Comparison of ENCODE assay signal across 25 mouse cellular contexts in genomic region chr10:42492027-42492771, GRCm38 (mm10). TPM values are rescaled to one million over a fixed set of nuclear protein-coding genes. Genes with fewer than 3 reads are reported as not detected.
A peak's percentile ranks its signal among the peaks of the same experiment; 100 is the strongest.
DNase-seq lines count a peak whose midpoint lies in the region; ATAC-seq and TF ChIP-seq lines count a peak whose summit lies in the region.
"Had no signal": no experiment of that assay in that cellular context is flagged by ENCODE, and none has a peak within 500 bp of the region (broad histone marks: within the 10 kb centered on the region; RNA-seq: fewer than 3 reads in every experiment).

No protein-coding gene starts in this region.

- no peaks in the 10 kb centered on the region for H3K27me3 ChIP-seq in heart, embryonic 11.5 days (ENCODE audit: control insufficient read depth, insufficient read depth, low read length)
- no peaks in the 10 kb centered on the region for H3K27me3 ChIP-seq in intestine, embryonic 16.5 days (replicated peaks; ENCODE audit: control insufficient read depth, insufficient read depth, low read length)
- no peaks in the 10 kb centered on the region for H3K27me3 ChIP-seq in small intestine, adult 2 months (ENCODE audit: control insufficient read depth, insufficient read depth, low read length)
- H3K27me3 ChIP-seq in forebrain, embryonic 15.5 days = no peaks in the 10 kb centered on the region
- H3K27me3 ChIP-seq: forebrain, embryonic 13.5 days; heart, embryonic 13.5 days had no signal

- ATAC-seq in heart, embryonic 11.5 days (replicated peaks; ENCODE audit: insufficient number of reproducible peaks, low FRiP score, low TSS enrichment) = no peak
- ATAC-seq in intestine, embryonic 16.5 days = peak; percentile 86
- no peak for ATAC-seq in forebrain, embryonic 15.5 days (replicated peaks)
- ATAC-seq: activated CD4-positive, CD25-positive, alpha-beta regulatory T cell, adult 4 months; CD4-positive, CD25-positive, alpha-beta regulatory T cell, adult 4 months; forebrain, embryonic 13.5 days; forebrain, postnatal 0 days; hindbrain, postnatal 0 days; inflammation-experienced regulatory T-cells, adult 6 months had no signal

- no peaks in the 10 kb centered on the region for H3K36me3 ChIP-seq in heart, embryonic 11.5 days (ENCODE audit: control insufficient read depth, insufficient read depth, low read length)
- H3K36me3 ChIP-seq in intestine, embryonic 16.5 days (ENCODE audit: control insufficient read depth, insufficient read depth, low read length) = no peaks in the 10 kb centered on the region
- no peaks in the 10 kb centered on the region for H3K36me3 ChIP-seq in small intestine, adult 2 months (ENCODE audit: control insufficient read depth, insufficient read depth, low read length)
- H3K36me3 ChIP-seq in forebrain, embryonic 15.5 days = no peaks in the 10 kb centered on the region
- H3K36me3 ChIP-seq: forebrain, embryonic 10.5 days; heart, embryonic 13.5 days had no signal

- TF ChIP-seq POLR2A in small intestine, adult 2 months (IDR thresholded peaks at IDR 0.05; ENCODE audit: low read depth, low read length) = no peak

- DNase-seq in heart, adult 18-20 months = no peak
- DNase-seq in NIH3T3 (ENCODE audit: low read depth) = peak; percentile 43
- DNase-seq in lung, postnatal 25 days (ENCODE audit: low spot score) = no peak
- DNase-seq: adrenal gland, adult 8-10 months; adrenal gland, postnatal 25 days; cerebellum, adult 11-12 months; cerebellum, adult 8-10 months; cerebellum, postnatal 14 days; forebrain, postnatal 0 days; gastrocnemius, postnatal 25 days; heart, adult 2 months; heart, postnatal 14 days; heart, postnatal 4 days had no signal

- H3K4me1 ChIP-seq in heart, embryonic 11.5 days (ENCODE audit: control insufficient read depth, insufficient read depth, low read length) = peaks cover 10% of the 10 kb centered on the region
- H3K4me1 ChIP-seq in intestine, embryonic 16.5 days (ENCODE audit: control insufficient read depth, insufficient read depth, low read length) = 0 out of 2 replicates have a peak, but pooled peaks cover 2% of the 10 kb centered on the region
- peaks cover 14% of the 10 kb centered on the region; the same call in 1 of the 2 replicates for H3K4me1 ChIP-seq in small intestine, adult 2 months (ENCODE audit: control insufficient read depth, insufficient read depth, insufficient read length, low read length)
- H3K4me1 ChIP-seq in forebrain, embryonic 15.5 days = no peaks in the 10 kb centered on the region
- H3K4me1 ChIP-seq: forebrain, embryonic 13.5 days had no signal

- no peak overlapping the region for H3K4me3 ChIP-seq in heart, embryonic 11.5 days (ENCODE audit: low read depth, low read length)
- H3K4me3 ChIP-seq in intestine, embryonic 16.5 days (ENCODE audit: low read length) = no peak overlapping the region
- H3K4me3 ChIP-seq in small intestine, adult 2 months (ENCODE audit: low read depth, low read length) = no peak overlapping the region
- H3K4me3 ChIP-seq in forebrain, embryonic 15.5 days = no peak overlapping the region
- H3K4me3 ChIP-seq: forebrain, embryonic 10.5 days; forebrain, embryonic 13.5 days; heart, adult 2 months; heart, embryonic 13.5 days had no signal

- H3K9me3 ChIP-seq in heart, embryonic 11.5 days (replicated peaks; ENCODE audit: control insufficient read depth, low read length) = no peaks in the 10 kb centered on the region
- H3K9me3 ChIP-seq in intestine, embryonic 16.5 days (ENCODE audit: control insufficient read depth, low read length) = no peaks in the 10 kb centered on the region
- H3K9me3 ChIP-seq in forebrain, embryonic 15.5 days = no peaks in the 10 kb centered on the region
- H3K9me3 ChIP-seq: forebrain, embryonic 10.5 days; forebrain, embryonic 13.5 days; heart, embryonic 13.5 days had no signal

- H3K27ac ChIP-seq in heart, embryonic 11.5 days (ENCODE audit: low read depth, low read length) = peak overlapping the region; percentile 62; the same call in 1 of the 2 replicates
- peak overlapping the region; percentile 71 for H3K27ac ChIP-seq in intestine, embryonic 16.5 days (ENCODE audit: low read length)
- peak overlapping the region; percentile 63; the same call in 1 of the 2 replicates for H3K27ac ChIP-seq in small intestine, adult 2 months (ENCODE audit: insufficient read depth, low read depth, low read length)
- no peak overlapping the region for H3K27ac ChIP-seq in forebrain, embryonic 15.5 days (replicated peaks)
- H3K27ac ChIP-seq: forebrain, embryonic 10.5 days; forebrain, embryonic 13.5 days; heart, adult 2 months; hindbrain, embryonic 14.5 days; hindbrain, postnatal 0 days had no signal

- no peak overlapping the region for H3K4me2 ChIP-seq in heart, embryonic 11.5 days
- H3K4me2 ChIP-seq in intestine, embryonic 16.5 days (ENCODE audit: low read depth, low read length) = no peak overlapping the region
- H3K4me2 ChIP-seq in forebrain, embryonic 15.5 days (replicated peaks) = no peak overlapping the region
- H3K4me2 ChIP-seq: forebrain, embryonic 13.5 days; hindbrain, embryonic 14.5 days had no signal

- 79% methylated on average over 10 of the region's 10 CpGs for WGBS in heart, embryonic 11.5 days (ENCODE audit: insufficient replicate concordance)
- 67% methylated on average over 10 of the region's 10 CpGs for WGBS in intestine, embryonic 16.5 days
- 29% methylated on average over 10 of the region's 10 CpGs for WGBS in small intestine, adult 2 months
- 89% methylated on average over 10 of the region's 10 CpGs for WGBS in forebrain, embryonic 15.5 days

- no peak for TF ChIP-seq CTCF in small intestine, adult 2 months (IDR thresholded peaks at IDR 0.05; ENCODE audit: extremely low read depth, insufficient read length, insufficient replicate concordance, low read depth, low read length)

- no peak overlapping the region for H3K9ac ChIP-seq in heart, embryonic 11.5 days (ENCODE audit: low read depth, low read length)
- no peak overlapping the region for H3K9ac ChIP-seq in intestine, embryonic 16.5 days (ENCODE audit: low read depth, low read length)
- no peak overlapping the region for H3K9ac ChIP-seq in forebrain, embryonic 15.5 days (replicated peaks)
- H3K9ac ChIP-seq: forebrain, embryonic 13.5 days; forebrain, postnatal 0 days; heart, embryonic 13.5 days; hindbrain, embryonic 14.5 days had no signal

RNA-seq across cellular contexts. Expression of gene Snx3, which starts 9.6 kb away (rescaled TPM):
- 377 TPM in 2 replicates for polyA plus RNA-seq in heart, embryonic 11.5 days (2014; fragmentation: Nextera tagmentation; extraction: Ambion mirVana)
- 100 to 1,000 TPM; 173 to 184 TPM for total RNA-seq in heart, adult 18-20 months (2021)
- 513 and 568 TPM in 2 replicates for polyA plus RNA-seq in intestine, embryonic 16.5 days (2015; fragmentation: Nextera tagmentation; extraction: Ambion mirVana)
- 104 and 213 TPM in 2 replicates for polyA plus RNA-seq in small intestine, adult 2 months (2012; rRNA removed)
- 285 and 286 TPM in 2 replicates for polyA plus RNA-seq in forebrain, embryonic 15.5 days (2015; fragmentation: Nextera tagmentation; extraction: Ambion mirVana)

RNA-seq across cellular contexts. Expression of gene Afg1l, which starts 13.8 kb away (rescaled TPM):
- 13.4 and 14.2 TPM in 2 replicates for polyA plus RNA-seq in heart, embryonic 11.5 days (2014; fragmentation: Nextera tagmentation; extraction: Ambion mirVana)
- total RNA-seq in heart, adult 18-20 months (2021) = 10 to 100 TPM; 31.8 to 32.7 TPM
- polyA plus RNA-seq in intestine, embryonic 16.5 days (2015; fragmentation: Nextera tagmentation; extraction: Ambion mirVana) = 15.3 TPM in 2 replicates
- polyA plus RNA-seq in small intestine, adult 2 months (2012; rRNA removed) = 1.1 and 2.6 TPM in 2 replicates
- polyA plus RNA-seq in forebrain, embryonic 15.5 days (2015; fragmentation: Nextera tagmentation; extraction: Ambion mirVana) = 6.2 and 6.5 TPM in 2 replicates
